Mouse (Mus musculus) lung, adult 2 months (tissue): Measurements from ENCODE around the gene Ep400.

Source experiments
- CTCF ChIP-seq: fragments of 200-500 bp; IDR thresholded peaks from 2 replicates; pipeline ENCODE4 v1.5.1; 2011; ENCODE audit warnings: mild to moderate bottlenecking, low read length, control low read depth; ENCODE audit not compliant: insufficient read depth
- POLR2A ChIP-seq: fragments of 200-500 bp; IDR thresholded peaks from 2 replicates; pipeline ENCODE4 v1.6.1; 2011; ENCODE audit warnings: low read depth, mild to moderate bottlenecking, control low read depth, low read length, borderline replicate concordance; ENCODE audit errors: extremely low read depth

DNA sequence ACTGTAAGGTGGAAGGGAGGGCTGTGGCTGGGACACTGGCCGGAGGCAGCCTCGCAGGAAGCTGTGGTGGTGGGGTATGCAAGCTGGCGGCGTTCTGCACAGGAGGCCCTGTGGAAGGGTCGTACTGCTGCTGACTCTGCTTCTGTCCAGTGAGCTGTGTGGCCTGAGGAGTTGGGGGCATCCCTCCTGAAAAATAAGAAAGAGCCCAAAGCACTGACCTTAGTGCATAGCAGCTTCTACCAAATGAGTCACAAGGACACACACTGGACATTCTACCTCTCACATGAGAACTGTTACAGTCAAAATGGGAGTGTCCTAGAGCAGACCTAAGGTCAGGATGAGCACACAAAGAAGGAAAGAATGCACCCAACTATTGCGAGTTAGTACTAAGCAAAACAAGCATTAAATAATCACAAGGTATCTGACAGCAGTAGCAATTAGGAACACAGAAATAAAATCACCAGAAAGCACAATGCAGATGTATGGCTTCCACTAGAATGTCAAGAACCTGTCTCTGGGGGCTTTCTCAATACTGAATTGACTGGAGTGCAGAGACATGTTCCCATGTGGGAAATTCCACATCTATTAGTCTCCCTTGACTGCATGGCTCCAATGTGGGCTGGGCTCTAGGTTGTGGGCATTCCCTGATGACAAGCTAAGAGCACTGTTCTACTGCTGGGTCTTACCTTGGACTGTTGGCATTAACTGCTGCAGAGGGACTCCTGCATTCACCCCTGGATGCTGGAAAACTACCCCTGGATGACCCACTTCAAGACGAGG lies 30.8 kb downstream of the Ep400 start:
- no peak for TF ChIP-seq POLR2A
- TF ChIP-seq CTCF, result no peak
